ENCODE assay signal across 16 mouse cellular contexts in genomic region chr6:97800615-97801014, GRCm38 (mm10). TPM values are rescaled to one million over a fixed set of nuclear protein-coding genes. Genes with fewer than 3 reads are reported as not detected.
DNase-seq lines count a peak whose midpoint lies in the region; ATAC-seq lines count a peak whose summit lies in the region.
"Had no signal": no experiment of that assay in that cellular context is flagged by ENCODE, and none has a peak within 500 bp of the region (broad histone marks: within the 10 kb centered on the region; RNA-seq: fewer than 3 reads in every experiment).

No protein-coding gene starts in this region.

- no peak for ATAC-seq in megakaryocyte-erythroid progenitor cell, adult 5-6 weeks (replicated peaks; ENCODE audit: low FRiP score, low TSS enrichment, poor library complexity, severe bottlenecking)
- ATAC-seq: activated CD4-positive, CD25-positive, alpha-beta regulatory T cell, adult 4 months; forebrain, embryonic 15.5 days; intestine, embryonic 16.5 days; Patski had no signal

- peak; percentile 83 for DNase-seq in brain, adult 2 months (ENCODE audit: low read depth, low spot score)
- DNase-seq in cerebellum, adult 11-12 months, result peak; percentile 71
- DNase-seq in cerebellum, adult 9-10 months, result peak; percentile 82
- peak; percentile 57 to 75 for DNase-seq in cerebellum, postnatal 25 days
- DNase-seq in layer of hippocampus, postnatal 36 days, result no peak
- no peak for DNase-seq in testis, postnatal 14 days (ENCODE audit: low spot score)
- DNase-seq: adrenal gland, postnatal 25 days; embryo, embryonic 11 days; gastrocnemius, postnatal 14 days; heart, postnatal 36 days; kidney, adult 2 months had no signal

RNA-seq across cellular contexts. Expression of gene Mitf, which starts 6.2 kb away (rescaled TPM):
- 1 to 10 TPM; 8.3 to 9.3 TPM for total RNA-seq in layer of hippocampus, postnatal 36 days (2021)
- total RNA-seq in megakaryocyte-erythroid progenitor cell, adult 5-6 weeks (2014; fragmentation: Nextera tagmentation), result 1.0 and 1.7 TPM in 2 replicates
- 1.6 and 2.8 TPM in 2 replicates for total RNA-seq in megakaryocyte-erythroid progenitor cell, adult 5-6 weeks (2017)

Comparison
In these comparisons a context has a peak if more than half of its experiments do, and no peak if none do; other contexts are left out.
1. DNase-seq: peak in brain, adult 2 months (single experiment), cerebellum, adult 11-12 months (single experiment), cerebellum, adult 9-10 months (single experiment) and cerebellum, postnatal 25 days (2 of 2); none in layer of hippocampus, postnatal 36 days (0 of 2) and testis, postnatal 14 days (single experiment).